Mouse (Mus musculus) C2C12 (cell line): ENCODE measurements around the gene Cdan1.

Experiments
- CEBPB ChIP-seq: IDR thresholded peaks from one replicate; pipeline ENCODE4 v1.6.1; 2011; ENCODE audit warnings: low read depth, mild to moderate bottlenecking, control low read depth, moderate library complexity
- CTCF ChIP-seq: IDR thresholded peaks from one replicate; pipeline ENCODE4 v1.5.1; 2011; ENCODE audit not compliant: control insufficient read depth, insufficient read depth, insufficient read length
- FOSL1 ChIP-seq: IDR thresholded peaks from one replicate; pipeline ENCODE4 v1.8.0; 2011; ENCODE audit warnings: mild to moderate bottlenecking, low read length; ENCODE audit not compliant: poor library complexity, insufficient read depth, severe bottlenecking
- MAX ChIP-seq: IDR thresholded peaks from one replicate; pipeline ENCODE4 v1.6.1; 2011; ENCODE audit warnings: mild to moderate bottlenecking, control low read depth
- MYOD1 ChIP-seq: IDR thresholded peaks from one replicate; pipeline ENCODE4 v1.6.1; 2011; ENCODE audit warnings: low read depth; ENCODE audit not compliant: control insufficient read depth, insufficient read length
- USF1 ChIP-seq: IDR thresholded peaks from one replicate; pipeline ENCODE4 v1.6.1; 2011; ENCODE audit warnings: low read depth, mild to moderate bottlenecking, control low read depth, moderate library complexity

DNA sequence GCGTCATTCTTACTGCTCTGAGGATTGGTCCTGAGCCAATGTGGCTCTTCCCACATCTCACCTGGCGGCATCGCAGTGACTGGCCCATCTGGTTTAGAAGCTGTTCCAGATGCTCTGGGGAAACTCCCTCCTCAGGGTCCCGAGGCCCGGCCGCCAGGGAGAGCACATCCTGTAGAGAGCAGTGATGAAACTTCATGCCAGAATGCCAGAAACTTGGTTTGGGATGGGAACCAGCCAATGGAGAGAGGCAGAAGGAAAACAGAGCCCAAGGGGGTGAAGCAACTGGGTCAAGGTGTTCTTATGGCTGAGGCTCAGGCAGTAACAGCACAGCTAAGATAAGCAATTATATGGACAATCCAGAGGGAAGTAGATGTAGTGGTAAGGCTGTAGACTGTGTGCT, 129.1 kb downstream of the Cdan1 start:
- no peak for TF ChIP-seq CTCF
- TF ChIP-seq MAX = no peak
- no peak for TF ChIP-seq USF1
- no peak for TF ChIP-seq MYOD1
- no peak for TF ChIP-seq FOSL1
- TF ChIP-seq CEBPB = no peak
